Mouse (Mus musculus): ENCODE data around the gene Tsc22d3. TPM values are rescaled to one million over a fixed set of nuclear protein-coding genes. Genes with fewer than 3 reads are reported as not detected.
"Not testable (repeated sequence)": the region's sequence is repeated elsewhere in the genome, so short reads cannot be mapped to it uniquely, and the experiment has no call there.

The Tsc22d3 gene
- total RNA-seq, 2 experiments from 2014 or later: 258 to 294 TPM

DNA sequence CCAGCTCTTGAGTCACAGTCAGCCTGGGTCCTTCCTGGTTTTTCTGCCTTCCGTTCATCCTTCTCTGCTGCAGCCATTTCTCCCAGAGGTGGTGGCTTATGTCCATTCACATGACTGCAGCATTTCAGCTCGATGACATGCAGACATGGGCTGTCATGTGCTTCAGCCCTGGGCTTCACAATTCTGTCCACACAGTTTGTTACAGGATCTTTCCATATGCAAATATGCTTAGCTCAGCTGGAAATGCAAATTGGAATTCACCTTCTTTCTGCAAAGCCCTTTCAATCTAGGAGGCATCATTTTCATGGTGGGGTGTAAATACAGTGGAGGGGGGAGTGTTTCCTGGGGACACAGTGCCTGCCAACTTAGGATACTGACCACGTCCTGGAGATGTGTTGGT, 66.2 kb downstream of the Tsc22d3 start:
- no peak for DNase-seq
- intact Hi-C loops (cut with DNase I): no loop called here

DNA sequence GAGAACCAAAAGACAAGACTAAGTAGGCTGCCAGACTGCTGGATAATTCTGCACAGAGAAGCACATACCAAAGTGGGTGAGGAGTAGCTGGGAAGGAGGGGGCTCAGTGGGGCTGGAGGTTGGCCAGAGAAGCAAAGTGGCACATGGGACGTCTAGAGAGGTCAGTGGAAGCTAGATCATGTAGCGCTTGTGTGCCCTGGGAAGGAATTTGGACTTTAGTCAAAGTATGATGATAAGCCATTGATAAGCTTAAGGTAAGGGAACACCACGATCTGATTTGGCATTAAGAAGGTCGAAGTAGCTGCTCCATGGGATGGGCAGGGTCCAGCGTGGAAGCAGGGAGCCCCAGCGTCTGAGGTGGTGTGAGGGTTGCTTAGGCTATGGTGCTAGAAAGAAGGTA, 68.1 kb downstream of the Tsc22d3 start:
- intact Hi-C loops (cut with DNase I): no loop called here
- no peak for DNase-seq

DNA sequence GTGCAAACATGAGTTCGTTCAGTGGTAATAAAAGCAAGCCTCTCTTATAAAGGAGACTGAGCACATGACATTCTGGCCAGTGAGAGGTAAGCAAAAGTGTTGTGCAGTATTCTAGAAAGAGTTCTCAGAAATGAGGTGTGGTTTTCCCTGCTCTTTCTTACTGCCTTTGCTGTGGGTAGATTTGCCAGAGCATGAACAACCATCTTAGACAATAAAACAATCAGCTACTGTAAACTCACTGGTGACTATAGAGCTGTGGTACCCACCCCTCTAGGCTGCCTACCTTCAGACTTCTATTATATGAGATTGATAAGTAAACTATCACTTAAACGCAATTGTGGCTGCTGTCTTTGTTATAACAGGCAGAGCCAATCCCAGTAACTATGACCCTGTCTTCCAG, 69.1 kb downstream of the Tsc22d3 start:
- intact Hi-C loops (cut with DNase I): no loop called here
- no peak for DNase-seq

GRCm38 (mm10) chrX:140530632-140531031, 69.8 kb downstream of the Tsc22d3 start:
- intact Hi-C loops (cut with DNase I): no loop called here
- no peak for DNase-seq

- peak in 1 of 2 experiments; percentile 41 for DNase-seq
- intact Hi-C loops (cut with DNase I): no loop called here
Measured at GRCm38 (mm10) chrX:140529074-140529561, 71.3 kb downstream of the Tsc22d3 start.

DNA sequence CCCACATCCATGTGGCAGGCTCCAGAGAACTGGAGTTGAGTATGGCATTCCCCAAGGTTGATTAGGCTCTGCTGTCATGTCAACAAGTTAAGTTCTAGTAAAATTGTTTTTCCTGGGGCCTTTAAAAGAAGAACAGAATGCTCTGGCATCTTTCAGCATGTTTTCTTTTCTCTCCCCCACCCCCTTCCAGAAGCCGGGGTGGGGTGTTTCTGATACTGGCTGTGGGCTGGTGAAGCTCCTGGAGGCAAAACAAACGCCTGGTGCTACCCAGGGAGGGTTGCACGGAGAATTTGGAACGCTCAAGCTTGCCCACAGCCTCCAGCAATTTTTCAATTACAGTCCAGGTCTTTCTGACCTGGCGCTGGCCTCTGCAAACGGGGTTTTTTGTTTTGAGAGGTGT, 73.2 kb downstream of the Tsc22d3 start:
- intact Hi-C loops (cut with DNase I): no loop called here
- no peak for DNase-seq

DNA sequence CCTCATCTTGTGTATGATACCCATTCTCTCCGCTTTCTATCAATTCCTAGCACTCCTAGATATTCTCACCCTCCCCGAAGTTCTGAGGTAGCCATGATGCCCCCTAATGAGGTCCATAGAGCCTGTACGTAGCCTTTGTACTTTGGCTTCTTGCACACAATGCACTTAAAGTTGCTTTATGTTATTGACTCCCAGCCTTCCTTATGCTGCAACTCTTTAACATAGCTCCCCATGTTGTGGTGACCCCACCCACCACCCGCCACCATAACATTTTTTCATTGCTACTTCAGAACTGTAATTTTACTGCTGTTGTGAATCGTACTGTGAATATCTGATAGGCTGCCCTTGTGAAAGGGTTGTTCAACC, 74.2 kb downstream of the Tsc22d3 start:
- intact Hi-C loops (cut with DNase I): no loop called here
- DNase-seq: no peak

DNA sequence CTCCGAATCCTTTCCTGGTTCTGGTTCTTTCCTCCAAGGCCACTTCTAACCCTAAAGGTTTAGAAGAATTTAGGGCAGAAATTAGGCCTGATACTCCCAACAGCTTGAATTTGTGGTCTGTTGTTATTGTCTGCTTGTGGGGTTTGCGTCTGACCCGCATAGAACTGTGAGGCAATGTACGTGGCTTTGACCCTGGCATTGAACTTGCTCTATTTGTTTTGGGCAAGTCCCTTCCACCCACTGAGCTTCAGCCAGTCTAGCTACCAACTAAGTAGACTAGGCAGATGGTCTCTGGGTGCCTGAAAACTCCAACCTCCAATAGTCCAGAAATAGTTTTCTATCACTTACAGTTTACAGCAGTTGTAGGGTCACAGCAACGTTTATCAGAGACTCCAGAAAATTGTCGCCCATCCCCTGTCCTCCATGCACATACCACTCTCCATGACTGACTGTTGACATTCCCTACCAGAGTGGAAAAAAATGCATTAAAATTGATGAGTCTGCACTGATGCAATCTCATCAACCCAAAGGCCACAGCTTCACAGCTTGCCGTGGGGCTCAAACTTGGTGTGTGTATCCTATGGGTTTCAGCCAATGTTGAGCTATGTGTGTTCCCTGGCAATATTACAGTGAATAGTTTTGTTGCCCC, 74.7 kb downstream of the Tsc22d3 start:
- no peak for DNase-seq
- intact Hi-C loops (cut with DNase I): no loop called here

- intact Hi-C loops (cut with DNase I): no loop called here
Measured at GRCm38 (mm10) chrX:140524231-140524630, 76.2 kb downstream of the Tsc22d3 start.

GRCm38 (mm10) chrX:140522071-140522765, 78.2 kb downstream of the Tsc22d3 start:
- DNase-seq: peak in 1 of 2 experiments; percentile 34
- intact Hi-C loops (cut with DNase I): no loop called here

More at GRCm38 (mm10) chrX:140524231-140524630, 76.2 kb downstream of the Tsc22d3 start:
- peak in 1 of 2 experiments; percentile 33 for DNase-seq

DNA sequence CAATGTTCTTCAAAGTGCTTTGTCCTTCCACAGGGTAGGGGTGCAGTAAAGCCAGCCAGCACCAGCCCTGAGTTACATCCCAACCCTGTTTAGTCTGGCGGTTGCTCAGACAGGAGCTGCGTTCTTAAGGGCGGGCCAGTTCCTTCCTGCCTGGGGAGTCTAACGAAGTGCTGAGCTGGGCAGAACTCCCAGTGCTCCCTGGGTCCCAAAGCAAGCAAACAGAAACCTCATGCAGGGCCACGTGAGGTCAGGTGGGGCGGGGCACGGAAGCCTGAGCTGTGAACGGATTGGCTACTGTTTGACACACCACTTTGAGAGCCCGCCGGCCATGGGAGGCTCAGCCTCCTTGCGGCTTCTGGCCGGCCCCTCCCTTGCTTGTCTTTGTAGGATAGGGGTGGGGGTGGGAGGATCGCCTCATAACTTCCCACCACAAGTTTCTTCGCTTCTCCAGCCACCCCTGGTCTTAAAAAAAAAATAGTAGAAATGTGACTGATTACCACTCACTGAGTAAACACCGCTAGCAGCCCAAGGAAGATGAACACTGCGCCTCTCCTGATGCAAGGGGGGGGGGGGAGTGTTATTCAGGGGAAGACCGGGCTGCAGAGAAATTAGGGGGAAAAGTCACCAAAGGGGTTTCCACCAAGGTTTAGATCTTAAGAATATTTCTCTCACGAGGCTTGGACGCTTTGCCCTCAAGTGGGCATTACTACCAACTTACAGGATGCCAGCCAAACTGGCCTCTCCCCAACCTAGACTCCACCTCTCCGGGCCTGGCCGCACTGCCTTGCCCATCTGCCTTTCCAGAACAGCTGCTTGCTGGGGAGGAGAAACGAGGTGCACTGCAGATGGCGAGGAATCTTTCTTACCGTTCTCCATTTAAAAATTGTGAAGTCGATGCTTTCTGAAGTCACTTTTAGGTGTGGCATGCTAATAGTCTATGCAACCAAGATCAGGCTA, 80.0 kb downstream of the Tsc22d3 start:
- peak; percentile 91 to 94 for DNase-seq
- intact Hi-C loops (cut with DNase I): loop anchor here (2.0 kb wide), 1 partner anchor 22 kb away; no protein-coding TSS in a partner anchor

- DNase-seq: no peak
- intact Hi-C loops (cut with DNase I): no loop called here
Measured at GRCm38 (mm10) chrX:140518351-140518750, 82.1 kb downstream of the Tsc22d3 start.

DNA sequence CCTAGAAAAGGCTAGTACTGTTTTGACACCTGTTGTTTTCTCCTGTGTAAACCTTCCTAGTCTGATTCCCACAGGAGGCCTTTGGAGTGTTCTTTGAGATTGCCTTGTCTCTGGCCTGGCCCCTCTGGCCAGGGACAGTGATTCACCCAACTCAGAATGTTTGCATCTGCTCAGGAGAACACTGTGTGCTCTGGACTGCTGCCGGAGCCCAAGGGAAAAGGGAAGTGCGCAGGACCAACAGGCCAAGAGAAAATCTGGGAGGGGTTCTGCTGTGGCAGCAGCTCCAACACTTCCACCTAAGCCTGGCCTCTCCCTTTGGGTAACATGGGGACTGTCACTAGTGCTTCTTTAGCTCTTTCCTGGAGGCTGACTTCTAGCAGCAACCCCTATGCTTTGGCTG, 87.1 kb downstream of the Tsc22d3 start:
- peak in 1 of 2 experiments; percentile 69 for DNase-seq
- intact Hi-C loops (cut with DNase I): no loop called here

GRCm38 (mm10) chrX:140511687-140512651, 88.5 kb downstream of the Tsc22d3 start:
- intact Hi-C loops (cut with DNase I): no loop called here
- DNase-seq: no peak

- peak; percentile 68 to 86 for DNase-seq
- intact Hi-C loops (cut with DNase I): no loop called here
Measured at GRCm38 (mm10) chrX:140510696-140511429, 89.6 kb downstream of the Tsc22d3 start.

DNA sequence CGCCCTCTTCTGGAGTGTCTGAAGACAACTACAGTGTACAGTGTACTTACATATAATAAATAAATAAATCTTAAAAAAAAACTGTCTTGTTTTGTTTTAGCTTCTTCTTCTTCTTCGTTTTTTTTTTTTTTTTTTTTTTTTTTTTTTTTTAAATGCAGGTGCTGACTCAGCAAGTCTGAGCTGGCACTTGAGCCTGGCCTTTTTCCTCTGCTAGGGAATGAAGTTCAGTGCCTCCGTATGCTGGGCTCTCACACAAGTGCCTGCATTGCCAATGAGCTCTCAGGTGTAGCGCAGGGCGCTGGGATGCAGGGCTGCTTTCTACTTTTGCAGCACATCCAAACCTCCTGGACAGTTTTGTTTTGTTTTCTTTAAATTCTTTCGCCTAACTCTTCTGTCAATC, 90.6 kb downstream of the Tsc22d3 start:
- no peak for DNase-seq
- intact Hi-C loops (cut with DNase I): loop anchor here (5.0 kb wide), 1 partner anchor 32 kb away; no protein-coding TSS in a partner anchor

DNA sequence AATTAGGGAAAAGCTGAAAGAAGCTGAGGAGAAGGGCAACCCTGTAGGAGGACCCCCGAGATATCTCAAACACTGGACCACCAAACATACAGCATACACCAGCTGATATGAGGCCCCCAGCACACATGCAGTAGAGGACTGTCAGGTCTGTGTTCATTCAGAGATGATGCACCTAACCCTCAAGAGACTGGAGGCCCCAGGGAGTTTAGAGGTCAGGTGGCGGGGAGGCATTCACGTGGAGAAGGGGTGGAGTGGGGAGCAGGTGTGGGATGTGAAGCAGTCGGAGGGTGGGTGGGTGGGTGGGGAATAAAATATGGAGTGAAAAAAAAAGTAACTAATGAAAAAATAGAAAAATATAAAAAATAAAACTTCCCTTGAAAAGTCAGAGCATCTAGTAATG, 91.7 kb downstream of the Tsc22d3 start:
- intact Hi-C loops (cut with DNase I): loop anchor here (5.0 kb wide), 1 partner anchor 34 kb away; no protein-coding TSS in a partner anchor
- not testable (repeated sequence) for DNase-seq

- DNase-seq: no peak
- intact Hi-C loops (cut with DNase I): loop anchor here (5.0 kb wide), 1 partner anchor 35 kb away; no protein-coding TSS in a partner anchor
Measured at GRCm38 (mm10) chrX:140507377-140507776, 93.1 kb downstream of the Tsc22d3 start.

Measured in gastrocnemius, postnatal 36 days (tissue).